Mouse (Mus musculus) left cerebral cortex, postnatal 10 days (tissue): Measurements from ENCODE around the gene Ccnl1. TPM values are rescaled to one million over a fixed set of nuclear protein-coding genes. Genes with fewer than 3 reads are reported as not detected.

ENCODE experiments used
- DNase-seq, 2 experiments: peaks; one replicate each; pipeline ENCODE4 v3.0.0; 2021 to 2022; ENCODE audit warnings: low spot score in 2 of 2, mixed read lengths in 1 of 2; ENCODE audit errors: extremely low spot score in 1 of 2
- intact Hi-C: fragments of 180-260 bp; cut with DNase I; formaldehyde crosslinking; loops from one replicate; pipeline ENCODE4 v1.15.1; 2025
- total RNA-seq, 2 experiments: library from RNA; stranded (reverse); gene quantifications; 2 replicates each; pipeline ENCODE4 v1.2.3; 2021

The Ccnl1 gene
- total RNA-seq, 2 experiments from 2014 or later, result 55.8 to 57.5 TPM

DNA sequence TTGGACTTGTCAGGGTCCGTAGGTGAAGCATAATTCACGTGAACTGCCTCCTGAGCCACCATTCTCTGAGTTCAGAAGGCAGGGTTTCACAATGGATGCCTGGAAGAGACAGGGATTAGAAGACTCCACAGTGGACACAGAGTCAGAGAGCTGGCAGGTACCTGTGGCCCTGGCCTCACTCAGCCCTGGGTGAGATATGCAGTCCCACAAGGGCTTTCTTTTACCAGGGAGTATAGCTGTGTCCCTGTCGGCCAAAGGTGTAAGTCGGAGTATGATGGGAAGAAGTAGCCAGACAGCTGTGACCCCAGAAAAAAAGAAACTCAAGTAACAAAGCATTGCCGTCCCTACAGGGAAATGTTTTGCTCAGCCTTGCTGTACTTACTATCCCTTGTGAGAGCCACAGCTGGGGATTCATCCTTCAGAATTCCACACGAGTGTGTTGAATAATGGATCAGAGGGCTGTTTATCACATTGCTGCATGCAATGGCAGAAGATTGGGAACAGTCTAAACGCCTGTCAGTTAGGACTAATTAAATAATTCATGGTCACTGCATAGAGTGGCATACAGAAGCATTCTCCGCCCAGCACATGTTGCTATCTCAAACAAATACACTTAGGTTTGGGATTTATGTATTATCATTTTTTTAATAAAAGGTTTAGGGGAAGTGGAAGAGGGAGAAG lies 59.3 kb downstream of the Ccnl1 start:
- DNase-seq, result no peak
- intact Hi-C loops, result no loop called here

DNA sequence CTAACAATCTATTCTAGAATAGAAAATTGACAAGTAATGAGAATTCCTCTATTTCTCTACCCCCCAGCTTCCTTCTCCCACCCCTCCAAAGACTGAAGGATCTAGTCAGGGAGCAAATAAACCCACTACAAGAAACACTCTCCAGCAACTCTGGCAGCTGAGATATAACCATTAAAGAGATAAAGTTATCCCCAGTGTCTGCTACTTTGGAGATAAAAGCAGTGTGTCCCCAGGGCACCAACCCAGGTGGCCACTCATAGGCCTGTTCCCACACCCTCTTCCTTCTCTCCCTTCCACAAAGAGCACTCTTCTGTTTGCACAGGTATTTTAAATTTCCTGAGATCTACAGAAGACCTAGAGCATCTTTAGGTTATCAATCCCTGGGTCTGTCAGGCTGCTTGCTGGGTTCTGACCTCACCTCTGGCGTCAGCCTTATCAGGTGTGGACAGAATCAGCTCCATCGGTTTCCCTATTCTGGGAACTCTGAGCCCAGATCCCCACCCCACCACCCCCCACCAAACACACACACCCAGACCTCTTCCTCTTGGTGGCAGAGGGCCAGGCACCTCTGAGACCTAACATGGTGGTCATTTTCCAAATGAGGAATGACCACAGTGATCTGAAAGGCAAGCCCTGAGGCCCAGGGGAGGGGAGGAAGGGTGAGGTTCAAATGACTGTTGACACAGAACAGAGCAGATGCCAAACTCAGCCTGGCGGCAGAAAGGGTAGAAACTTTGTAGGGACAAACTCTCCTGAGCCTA lies 60.6 kb downstream of the Ccnl1 start:
- DNase-seq, result no peak
- intact Hi-C loops, result no loop called here
